Mouse (Mus musculus): ENCODE results near the gene Capn9.
A peak's percentile ranks its signal among the peaks of the same experiment; 100 is the strongest.

The Capn9 gene

GRCm38 (mm10) chr8:124575811-124576210 is at the start of gene Capn9:
Gene Capn9, plus strand, starts transcription at chr8:124576111.
- no peak for DNase-seq (ENCODE audit: inconsistent ontology term)

GRCm38 (mm10) chr8:124526261-124526660 is 49.6 kb upstream of the Capn9 start:
- DNase-seq (ENCODE audit: inconsistent ontology term), result no peak

- DNase-seq (ENCODE audit: inconsistent ontology term), result no peak
These were observed 45.8 kb upstream of the Capn9 start for GRCm38 (mm10) chr8:124530076-124530475.

- no peak for DNase-seq (ENCODE audit: inconsistent ontology term)
These were observed 45.4 kb upstream of the Capn9 start for GRCm38 (mm10) chr8:124530556-124530955.

- DNase-seq (ENCODE audit: inconsistent ontology term), result no peak
These were observed 44.9 kb upstream of the Capn9 start for GRCm38 (mm10) chr8:124530996-124531395.

- DNase-seq (ENCODE audit: inconsistent ontology term), result no peak
These were observed 43.3 kb upstream of the Capn9 start for GRCm38 (mm10) chr8:124532626-124533025.

GRCm38 (mm10) chr8:124535451-124535850 is 40.5 kb upstream of the Capn9 start:
- no peak for DNase-seq (ENCODE audit: inconsistent ontology term)

GRCm38 (mm10) chr8:124540906-124541305 is 35.0 kb upstream of the Capn9 start:
- DNase-seq (ENCODE audit: inconsistent ontology term), result no peak

GRCm38 (mm10) chr8:124542001-124542400 is 33.9 kb upstream of the Capn9 start:
- DNase-seq (ENCODE audit: inconsistent ontology term), result no peak

GRCm38 (mm10) chr8:124543272-124543671 is 32.6 kb upstream of the Capn9 start:
- no peak for DNase-seq (ENCODE audit: inconsistent ontology term)

GRCm38 (mm10) chr8:124546371-124546770 is 29.5 kb upstream of the Capn9 start:
- DNase-seq (ENCODE audit: inconsistent ontology term), result peak; percentile 54

- no peak for DNase-seq (ENCODE audit: inconsistent ontology term)
These were observed 29.1 kb upstream of the Capn9 start for GRCm38 (mm10) chr8:124546815-124547214.

- DNase-seq (ENCODE audit: inconsistent ontology term), result no peak
These were observed 28.6 kb upstream of the Capn9 start for GRCm38 (mm10) chr8:124547269-124547668.

GRCm38 (mm10) chr8:124548187-124548586 is 27.7 kb upstream of the Capn9 start:
- no peak for DNase-seq (ENCODE audit: inconsistent ontology term)

- DNase-seq (ENCODE audit: inconsistent ontology term), result no peak
These were observed 24.8 kb upstream of the Capn9 start for GRCm38 (mm10) chr8:124551011-124551661.

GRCm38 (mm10) chr8:124555113-124555750 is 20.7 kb upstream of the Capn9 start:
- DNase-seq (ENCODE audit: inconsistent ontology term), result no peak

GRCm38 (mm10) chr8:124556164-124556563 is 19.7 kb upstream of the Capn9 start:
- DNase-seq (ENCODE audit: inconsistent ontology term), result no peak

GRCm38 (mm10) chr8:124556658-124557057 is 19.3 kb upstream of the Capn9 start:
- peak; percentile 27 for DNase-seq (ENCODE audit: inconsistent ontology term)

GRCm38 (mm10) chr8:124557476-124557875 is 18.4 kb upstream of the Capn9 start:
- DNase-seq (ENCODE audit: inconsistent ontology term), result no peak

GRCm38 (mm10) chr8:124567126-124567525 is 8.8 kb upstream of the Capn9 start:
- no peak for DNase-seq (ENCODE audit: inconsistent ontology term)

- no peak for DNase-seq (ENCODE audit: inconsistent ontology term)
These were observed 8.3 kb upstream of the Capn9 start for GRCm38 (mm10) chr8:124567584-124567983.

GRCm38 (mm10) chr8:124569100-124569499 is 6.8 kb upstream of the Capn9 start:
- peak; percentile 77 for DNase-seq (ENCODE audit: inconsistent ontology term)

- peak; percentile 83 for DNase-seq (ENCODE audit: inconsistent ontology term)
These were observed 6.3 kb upstream of the Capn9 start, which contains the start of gene Agt for GRCm38 (mm10) chr8:124569593-124569992. Gene Agt, minus strand, starts transcription at chr8:124569706.

Measured in Muller cell, postnatal 12 days (primary cell).